Mouse (Mus musculus): ENCODE results near the gene Aldh9a1. TPM values are rescaled to one million over a fixed set of nuclear protein-coding genes. Genes with fewer than 3 reads are reported as not detected.

The Aldh9a1 gene
- polyA plus RNA-seq (2012; ENCODE audit: insufficient read depth, low replicate concordance) = 21.0 and 29.7 TPM in 2 replicates

GRCm38 (mm10) chr1:167349815-167350596, at the start of gene Aldh9a1:
Gene Aldh9a1, plus strand, starts transcription at chr1:167349991.
- peak; percentile 74; the same call in 1 of the 3 replicates for TF ChIP-seq GATA1 (IDR thresholded peaks at IDR 0.05; ENCODE audit: borderline replicate concordance, low read length)
- no peak for TF ChIP-seq FLI1 (IDR thresholded peaks at IDR 0.05; ENCODE audit: low read length)

GRCm38 (mm10) chr1:167300122-167300521, 49.7 kb upstream of the Aldh9a1 start:
- TF ChIP-seq GATA1 (IDR thresholded peaks at IDR 0.05; ENCODE audit: borderline replicate concordance, low read length) = no peak
- no peak for TF ChIP-seq FLI1 (IDR thresholded peaks at IDR 0.05; ENCODE audit: low read length)
- H3K36me3 ChIP-seq (replicated peaks; ENCODE audit: low read length) = no peaks in the 10 kb centered on the region
- peaks cover 22% of the 10 kb centered on the region for H3K4me1 ChIP-seq
- no peaks in the 10 kb centered on the region for H3K9me3 ChIP-seq
- H3K4me3 ChIP-seq (replicated peaks) = no peak overlapping the region
- peaks cover 3% of the 10 kb centered on the region for H3K27me3 ChIP-seq (replicated peaks)

More at GRCm38 (mm10) chr1:167349815-167350596, at the start of gene Aldh9a1:
- Histone ChIP-seq H3K4me3 (replicated peaks) (peak within 1 kb of the TSS; percentile 99), H3K36me3 (replicated peaks; ENCODE audit: low read length) (peaks cover 30% of the 10 kb centered on the region), H3K9me3 (no peaks in the 10 kb centered on the region), H3K27me3 (replicated peaks) (no peaks in the 10 kb centered on the region), H3K4me1 (peaks cover 21% of the 10 kb centered on the region)

DNA sequence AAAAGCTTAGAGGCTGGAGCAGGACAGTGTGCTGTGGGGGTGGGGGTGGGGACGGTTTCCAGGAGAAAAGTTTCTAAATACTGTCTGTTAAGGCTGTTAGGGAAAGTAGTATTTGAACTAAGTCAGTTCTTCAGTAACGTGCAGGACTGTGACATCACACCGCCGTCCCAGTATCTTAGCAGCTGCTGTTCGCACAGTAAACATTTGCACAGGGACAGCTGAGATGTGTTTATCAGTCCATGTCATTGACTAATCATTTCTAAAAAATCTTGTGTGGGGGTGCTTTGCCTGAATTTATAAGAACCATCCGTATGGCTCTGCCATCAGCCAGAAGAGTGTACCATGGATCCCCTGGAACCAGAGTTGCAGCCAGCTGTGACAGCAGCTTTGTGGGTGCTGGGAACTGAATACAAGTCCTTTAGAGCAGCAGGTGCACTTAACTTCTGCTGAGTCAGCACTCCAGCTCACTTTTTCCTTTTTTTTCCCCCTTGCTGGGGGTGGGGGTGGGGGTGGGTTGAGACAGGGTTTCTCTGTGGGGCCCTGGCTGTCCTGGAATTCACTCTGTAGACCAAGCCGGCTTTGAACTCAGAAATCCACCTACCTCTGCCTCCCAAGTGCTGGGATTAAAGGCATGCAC, 44.2 kb upstream of the Aldh9a1 start:
- H3K4me3 ChIP-seq (replicated peaks) = no peak overlapping the region
- H3K27me3 ChIP-seq (replicated peaks) = no peaks in the 10 kb centered on the region
- TF ChIP-seq GATA1 (IDR thresholded peaks at IDR 0.05; ENCODE audit: borderline replicate concordance, low read length) = no peak
- TF ChIP-seq FLI1 (IDR thresholded peaks at IDR 0.05; ENCODE audit: low read length) = no peak
- peaks cover 53% of the 10 kb centered on the region for H3K4me1 ChIP-seq
- no peaks in the 10 kb centered on the region for H3K9me3 ChIP-seq
- H3K36me3 ChIP-seq (replicated peaks; ENCODE audit: low read length) = peaks cover 8% of the 10 kb centered on the region

DNA sequence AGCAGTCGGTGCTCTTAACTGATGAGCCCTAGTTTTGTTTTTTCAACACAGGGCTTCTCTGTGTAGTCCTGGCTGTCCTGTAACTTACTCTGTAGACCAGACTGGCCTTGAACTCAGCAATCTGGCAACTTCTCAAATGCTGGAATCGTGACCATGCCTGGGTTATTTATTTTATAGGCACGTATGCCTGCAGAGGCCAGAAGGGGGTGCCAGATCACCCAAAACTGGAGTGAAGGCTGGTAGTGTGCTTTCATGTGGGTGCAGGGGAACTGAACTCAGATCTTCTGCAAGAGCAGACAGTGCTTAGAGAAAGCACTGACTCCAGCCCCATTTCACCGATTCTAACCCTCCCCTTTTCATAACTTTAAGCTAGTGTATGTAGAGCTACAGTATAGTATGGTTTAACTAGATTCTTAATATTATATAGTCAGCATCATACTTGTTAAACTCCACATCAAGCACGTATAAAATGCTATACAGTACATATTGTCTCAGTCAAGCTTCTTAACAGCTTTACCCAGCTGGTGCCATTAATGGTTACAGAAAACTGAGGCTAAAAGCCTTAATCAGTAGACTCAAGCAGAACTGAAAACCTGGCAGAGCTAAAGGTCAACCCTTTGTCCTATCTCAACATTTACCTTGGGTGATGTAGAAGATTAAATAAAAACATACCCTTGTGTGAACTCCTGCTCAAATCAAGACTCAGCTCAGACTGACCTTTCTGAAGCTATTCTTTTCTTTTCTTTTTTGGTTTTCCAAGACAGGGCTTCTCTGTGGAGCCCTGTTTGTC, 43.1 kb upstream of the Aldh9a1 start:
- Histone ChIP-seq H3K4me3 (replicated peaks) (no peak overlapping the region), H3K9me3 (no peaks in the 10 kb centered on the region), H3K4me1 (peaks cover 60% of the 10 kb centered on the region), H3K27me3 (replicated peaks) (no peaks in the 10 kb centered on the region), H3K36me3 (replicated peaks; ENCODE audit: low read length) (peaks cover 13% of the 10 kb centered on the region)
- TF ChIP-seq GATA1 (IDR thresholded peaks at IDR 0.05; ENCODE audit: borderline replicate concordance, low read length) (no peak), FLI1 (IDR thresholded peaks at IDR 0.05; ENCODE audit: low read length) (no peak)

DNA sequence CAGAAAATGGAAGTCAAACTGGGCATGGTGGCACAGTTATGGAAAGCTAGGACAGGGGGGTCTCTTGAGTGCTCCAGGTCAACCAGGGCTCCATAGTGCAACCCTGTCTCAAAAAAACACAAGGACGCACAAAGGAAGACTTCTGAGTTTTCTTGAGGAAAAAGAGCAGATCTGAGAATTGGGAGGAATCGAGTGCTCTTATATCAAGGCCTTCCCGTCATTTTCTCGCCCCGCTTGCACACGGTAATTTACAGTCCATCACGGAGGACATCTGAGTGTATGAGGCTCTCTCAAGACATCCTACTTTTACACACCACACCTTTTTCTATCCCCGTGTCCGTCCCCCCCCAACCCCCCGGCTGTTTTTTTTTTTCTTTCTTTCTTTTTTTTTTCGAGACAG, 42.1 kb upstream of the Aldh9a1 start:
- H3K27me3 ChIP-seq (replicated peaks) = no peaks in the 10 kb centered on the region
- TF ChIP-seq GATA1 (IDR thresholded peaks at IDR 0.05; ENCODE audit: borderline replicate concordance, low read length) (no peak), FLI1 (IDR thresholded peaks at IDR 0.05; ENCODE audit: low read length) (no peak)
- peaks cover 71% of the 10 kb centered on the region for H3K4me1 ChIP-seq
- H3K36me3 ChIP-seq (replicated peaks; ENCODE audit: low read length) = peaks cover 21% of the 10 kb centered on the region
- H3K4me3 ChIP-seq (replicated peaks) = peak overlapping the region; percentile 92
- H3K9me3 ChIP-seq = no peaks in the 10 kb centered on the region

- peak within 1 kb of the TSS; percentile 94 for H3K4me3 ChIP-seq (replicated peaks)
- H3K4me1 ChIP-seq = peaks cover 72% of the 10 kb centered on the region
- H3K36me3 ChIP-seq (replicated peaks; ENCODE audit: low read length) = peaks cover 28% of the 10 kb centered on the region
- no peaks in the 10 kb centered on the region for H3K9me3 ChIP-seq
- no peaks in the 10 kb centered on the region for H3K27me3 ChIP-seq (replicated peaks)
- TF ChIP-seq FLI1 (IDR thresholded peaks at IDR 0.05; ENCODE audit: low read length) (peak; percentile 78; the same call in 1 of the 2 replicates), GATA1 (IDR thresholded peaks at IDR 0.05; ENCODE audit: borderline replicate concordance, low read length) (no peak)
Measured at GRCm38 (mm10) chr1:167308261-167309054, 41.3 kb upstream of the Aldh9a1 start, which contains the start of gene Tmco1. Gene Tmco1, plus strand, starts transcription at chr1:167308378.

DNA sequence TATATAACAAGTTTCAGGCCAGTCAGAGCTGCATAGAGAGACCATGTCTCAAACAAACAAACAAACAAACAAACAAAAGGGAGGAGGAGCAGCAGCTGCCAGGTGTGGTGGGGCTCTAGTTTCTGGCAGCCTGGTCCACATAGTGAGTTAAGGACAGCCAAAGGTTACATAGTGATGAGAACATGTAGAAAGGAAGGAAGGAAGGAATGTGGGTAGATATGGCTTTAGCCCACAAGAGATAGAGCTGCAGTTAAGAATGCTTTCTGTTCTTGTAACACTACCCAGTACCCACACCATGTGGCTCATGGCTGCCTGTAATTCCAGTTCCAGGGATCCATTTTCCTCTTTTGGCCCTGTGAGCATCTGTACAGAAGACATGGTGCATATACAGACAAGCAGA, 37.4 kb upstream of the Aldh9a1 start:
- H3K9me3 ChIP-seq = no peaks in the 10 kb centered on the region
- H3K4me3 ChIP-seq (replicated peaks) = peak overlapping the region; percentile 75
- H3K4me1 ChIP-seq = peaks cover 52% of the 10 kb centered on the region
- H3K36me3 ChIP-seq (replicated peaks; ENCODE audit: low read length) = peaks cover 53% of the 10 kb centered on the region
- TF ChIP-seq FLI1 (IDR thresholded peaks at IDR 0.05; ENCODE audit: low read length) (no peak), GATA1 (IDR thresholded peaks at IDR 0.05; ENCODE audit: borderline replicate concordance, low read length) (peak; percentile 45; the same call in 1 of the 3 replicates)
- no peaks in the 10 kb centered on the region for H3K27me3 ChIP-seq (replicated peaks)

DNA sequence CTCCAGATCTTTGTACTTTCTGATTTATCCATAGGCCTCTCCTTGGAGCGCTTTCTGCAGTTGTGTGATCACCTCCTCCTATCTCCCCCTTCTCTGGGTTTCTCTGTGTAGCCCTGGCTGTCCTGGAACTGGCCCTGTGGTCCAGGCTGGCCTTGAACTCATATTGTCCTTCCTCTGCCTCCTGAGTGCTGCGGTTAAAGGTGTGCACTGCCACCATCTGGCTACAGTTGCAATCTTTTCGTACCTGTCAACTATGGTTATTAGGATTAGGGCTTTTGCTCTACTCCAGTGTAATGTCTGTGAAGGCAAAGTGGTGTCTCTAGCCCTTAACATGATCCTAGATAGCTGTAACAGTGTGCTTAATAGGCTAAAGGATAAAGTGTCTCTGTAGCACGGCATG, 36.6 kb upstream of the Aldh9a1 start:
- Histone ChIP-seq H3K9me3 (no peaks in the 10 kb centered on the region), H3K36me3 (replicated peaks; ENCODE audit: low read length) (peaks cover 60% of the 10 kb centered on the region), H3K27me3 (replicated peaks) (no peaks in the 10 kb centered on the region), H3K4me1 (peaks cover 49% of the 10 kb centered on the region), H3K4me3 (replicated peaks) (peak overlapping the region; percentile 81)
- TF ChIP-seq GATA1 (IDR thresholded peaks at IDR 0.05; ENCODE audit: borderline replicate concordance, low read length) (no peak), FLI1 (IDR thresholded peaks at IDR 0.05; ENCODE audit: low read length) (no peak)

DNA sequence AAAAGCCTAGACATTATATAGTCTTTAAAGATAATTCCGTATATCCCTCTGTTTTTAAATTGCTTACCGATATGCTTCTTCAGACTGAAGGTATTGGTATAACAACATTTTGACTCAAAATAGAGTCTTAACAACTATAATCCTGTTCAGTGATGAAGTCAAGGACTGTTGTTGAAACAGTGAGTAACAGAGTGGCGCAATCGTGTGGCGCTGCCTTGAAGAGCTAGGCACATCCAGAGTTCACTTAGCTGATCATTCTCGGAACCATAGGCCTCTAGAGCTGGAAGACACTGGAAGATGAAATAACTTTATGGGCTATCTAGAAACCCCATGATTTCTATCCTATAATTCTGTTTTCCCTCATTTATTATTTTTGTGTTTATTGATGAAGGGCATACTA, 28.1 kb upstream of the Aldh9a1 start:
- peaks cover 91% of the 10 kb centered on the region for H3K36me3 ChIP-seq (replicated peaks; ENCODE audit: low read length)
- H3K27me3 ChIP-seq (replicated peaks) = no peaks in the 10 kb centered on the region
- H3K4me3 ChIP-seq (replicated peaks) = no peak overlapping the region
- peaks cover 3% of the 10 kb centered on the region; the same call in 1 of the 2 replicates for H3K4me1 ChIP-seq
- TF ChIP-seq GATA1 (IDR thresholded peaks at IDR 0.05; ENCODE audit: borderline replicate concordance, low read length) (no peak), FLI1 (IDR thresholded peaks at IDR 0.05; ENCODE audit: low read length) (no peak)
- no peaks in the 10 kb centered on the region for H3K9me3 ChIP-seq

All from megakaryocyte, embryonic 14.5 days (primary cell).